Mouse (Mus musculus) lung, adult 2 months (tissue): ENCODE measurements at regions not wholly inside any gene's neighbourhood (a gene's known extent, or its start where the extent isn't known, plus 50 kb on each side); places are given as distances from the start of the nearest gene placed in this dataset.

Experiments used
- DNase-seq: peaks from one replicate; pipeline ENCODE4 v3.0.0; 2022
- H3K4me1 ChIP-seq: fragments of 200-500 bp; 2 replicates; pipeline ENCODE4 v1.6.1; 2011; ENCODE audit warnings: low read length; ENCODE audit not compliant: control insufficient read depth, insufficient read depth
- H3K4me3 ChIP-seq: fragments of 200-500 bp; replicated peaks from 2 replicates; pipeline ENCODE3; 2011; ENCODE audit warnings: low read depth, mild to moderate bottlenecking, control low read depth, low read length; ENCODE audit errors: extremely low read depth
- CTCF ChIP-seq: fragments of 200-500 bp; IDR thresholded peaks from 2 replicates; pipeline ENCODE4 v1.5.1; 2011; ENCODE audit warnings: mild to moderate bottlenecking, low read length, control low read depth; ENCODE audit not compliant: insufficient read depth
- POLR2A ChIP-seq: fragments of 200-500 bp; IDR thresholded peaks from 2 replicates; pipeline ENCODE4 v1.6.1; 2011; ENCODE audit warnings: low read depth, mild to moderate bottlenecking, control low read depth, low read length, borderline replicate concordance; ENCODE audit errors: extremely low read depth
- WGBS: fragments of 180-500 bp; shearing (Covaris S2); methylation state at CpG from one replicate; pipeline ENCODE4 v1.1.7; 2018; 5-methylcytosine and 5-hydroxymethylcytosine counted together

DNA sequence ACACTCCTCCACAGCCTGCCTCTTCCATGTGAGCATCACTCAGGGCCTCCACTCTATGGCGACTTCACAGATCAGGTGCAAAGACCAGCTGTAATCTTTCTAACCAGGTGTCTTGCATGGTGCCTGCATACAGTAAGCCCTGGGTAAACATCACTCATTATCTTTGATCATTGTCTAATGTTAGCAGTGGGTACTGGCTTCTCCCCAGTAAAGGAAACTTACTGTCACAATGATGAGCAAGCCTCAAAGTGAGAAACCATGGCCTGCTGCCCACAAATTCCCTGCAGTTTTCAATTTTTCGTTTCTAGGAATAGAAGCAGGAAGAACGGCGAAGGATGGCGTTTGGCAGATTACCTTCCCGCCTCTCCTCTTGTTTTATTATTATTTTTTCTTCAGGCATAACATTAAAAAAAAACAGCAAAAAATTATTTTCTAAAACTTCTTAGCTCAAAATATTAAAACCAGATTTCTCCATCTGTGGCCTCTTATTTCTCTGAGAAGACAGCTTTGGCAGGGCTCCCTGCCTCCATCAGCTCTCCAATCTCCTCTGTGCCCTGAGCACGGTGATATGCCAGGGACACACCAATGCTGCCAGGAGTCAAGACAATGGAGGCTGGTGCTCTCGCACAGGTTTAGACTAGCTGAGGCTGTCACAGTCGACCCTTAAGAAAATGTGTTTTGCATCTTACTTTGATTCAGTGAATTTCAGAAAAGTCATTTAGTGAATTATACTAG lies 169.2 kb upstream of the Cxcl12 start:
- no peak for TF ChIP-seq POLR2A
- no peak for DNase-seq
- WGBS: 66% methylated on average over 9 of the region's 9 CpGs
- Histone ChIP-seq H3K4me1 (no peaks in the 10 kb centered on the region), H3K4me3 (no peak overlapping the region)

DNA sequence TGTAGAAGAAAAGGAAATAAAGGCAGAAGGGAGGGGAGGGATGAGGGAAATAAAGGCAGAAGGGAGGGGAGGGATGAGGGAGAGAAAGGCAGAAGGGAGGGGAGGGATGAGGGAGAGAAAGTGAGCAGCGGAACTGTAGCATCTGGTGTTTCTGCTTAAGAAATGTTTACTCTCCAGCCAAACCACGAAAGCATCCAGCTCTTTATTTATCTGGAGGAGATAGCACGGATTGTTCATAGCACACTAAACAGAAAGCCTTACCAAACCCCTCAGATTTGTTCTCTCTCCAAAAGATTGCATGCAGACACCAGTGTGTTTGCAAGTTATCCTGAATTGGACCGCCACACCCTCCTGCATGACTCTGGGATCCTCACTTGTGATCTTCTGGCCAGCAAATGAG lies 168.4 kb upstream of the Cxcl12 start:
- Histone ChIP-seq H3K4me3 (no peak overlapping the region), H3K4me1 (no peaks in the 10 kb centered on the region)
- DNase-seq: no peak
- 38% methylated on average over 4 of the region's 4 CpGs for WGBS
- TF ChIP-seq POLR2A (no peak), CTCF (no peak)

DNA sequence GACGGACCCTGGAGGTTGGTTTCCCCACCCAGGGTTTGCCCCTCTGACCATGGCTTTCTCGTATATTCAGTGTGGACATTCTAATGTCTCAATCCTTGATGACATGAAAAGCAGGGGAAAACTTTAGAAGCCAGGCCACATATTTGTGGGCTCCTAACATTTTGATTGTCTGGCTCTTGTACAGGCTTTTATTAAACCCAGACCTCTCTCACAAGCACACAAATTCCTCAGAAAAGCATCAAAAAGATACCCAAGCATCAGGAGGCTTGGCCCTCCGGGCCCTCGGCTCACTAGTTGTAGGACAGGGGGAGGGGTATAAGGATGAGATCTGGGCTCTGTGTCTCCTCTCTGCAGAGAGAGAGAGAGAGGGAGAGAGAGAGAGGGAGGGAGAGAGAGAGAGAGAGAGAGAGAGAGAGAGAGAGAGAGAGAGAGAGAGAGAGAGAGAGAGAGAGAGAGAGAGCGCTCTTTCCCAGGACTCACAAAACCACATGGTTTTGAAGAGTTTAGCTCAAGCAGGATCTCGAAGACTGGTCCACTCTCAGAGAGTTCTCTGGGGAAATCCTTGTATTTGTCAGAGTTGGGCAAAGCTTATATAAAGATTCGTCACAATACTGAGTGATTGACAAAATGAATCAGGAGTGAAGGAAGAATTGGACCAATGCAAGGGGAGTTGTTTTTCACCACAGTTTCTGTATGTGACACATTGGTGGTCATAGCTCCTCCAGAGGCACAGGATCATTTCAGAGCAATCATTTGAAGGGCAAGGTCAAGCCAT lies 167.2 kb upstream of the Cxcl12 start:
- TF ChIP-seq POLR2A: no peak
- no peak for TF ChIP-seq CTCF
- 62% methylated on average over 7 of the region's 7 CpGs for WGBS
- H3K4me3 ChIP-seq: no peak overlapping the region
- DNase-seq: no peak
- H3K4me1 ChIP-seq: no peaks in the 10 kb centered on the region

DNA sequence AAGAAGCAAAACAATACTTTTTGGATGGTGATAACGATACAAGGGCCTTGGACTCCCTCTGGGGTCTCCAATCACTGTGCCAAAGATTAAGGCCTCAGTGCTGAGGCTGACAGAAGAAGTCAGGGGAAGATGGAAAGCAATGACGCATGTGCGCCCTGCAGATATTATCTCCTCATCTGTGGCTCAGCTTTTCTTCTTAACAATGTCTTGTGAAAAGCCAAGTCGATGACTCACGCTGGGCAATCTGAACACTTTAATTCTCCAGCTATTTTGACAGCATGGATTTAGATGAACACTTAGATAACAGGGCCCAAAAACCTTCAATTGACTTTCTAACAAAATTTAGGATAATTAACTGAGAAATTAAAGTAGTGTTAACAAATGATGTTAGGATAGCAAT lies 155.7 kb upstream of the Cxcl12 start:
- no peak for DNase-seq
- 77% methylated on average over 5 of the region's 5 CpGs for WGBS
- Histone ChIP-seq H3K4me3 (no peak overlapping the region), H3K4me1 (no peaks in the 10 kb centered on the region)
- TF ChIP-seq POLR2A (no peak), CTCF (no peak)

DNA sequence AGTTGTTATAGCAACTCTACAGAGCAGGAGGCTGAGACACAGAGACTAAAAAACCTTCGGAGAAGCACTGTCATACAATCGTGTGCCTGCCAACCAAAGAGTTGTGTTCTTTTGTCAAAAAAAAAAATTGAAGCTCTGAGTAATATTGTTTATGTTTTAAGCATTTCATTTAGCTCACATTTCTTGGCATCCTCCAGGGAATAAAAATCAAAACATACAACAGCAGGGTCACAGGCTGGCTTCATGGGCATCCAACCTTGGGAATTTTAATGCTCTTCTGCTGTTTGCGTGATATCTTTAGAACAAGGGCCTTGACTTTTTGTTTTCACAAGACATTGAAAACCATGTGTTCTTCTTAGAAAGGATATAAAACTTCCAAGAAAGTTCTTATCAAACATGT lies 152.9 kb upstream of the Cxcl12 start:
- Histone ChIP-seq H3K4me3 (no peak overlapping the region), H3K4me1 (no peaks in the 10 kb centered on the region)
- no peak for TF ChIP-seq CTCF
- no peak for TF ChIP-seq POLR2A
- DNase-seq: no peak
- 71% methylated on average over 3 of the region's 3 CpGs for WGBS

DNA sequence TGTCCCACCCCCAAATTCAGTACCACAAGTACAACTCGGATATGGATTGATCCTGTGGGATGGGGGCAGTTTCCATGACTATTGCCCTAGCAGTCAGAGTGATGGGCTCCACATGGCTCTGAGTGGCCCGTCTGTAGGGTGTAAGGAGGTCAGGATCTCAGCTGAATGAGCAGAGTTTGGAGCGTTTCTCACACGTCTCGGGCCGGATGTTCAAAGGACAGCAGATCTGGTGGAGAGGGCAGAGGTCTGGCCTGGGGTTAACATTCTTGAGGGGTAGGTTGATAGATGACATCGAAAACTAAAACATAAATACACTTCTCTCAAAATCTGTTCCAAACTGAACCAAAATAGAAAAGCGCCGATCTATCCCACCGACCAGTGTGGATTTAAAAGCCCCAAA lies 146.5 kb upstream of the Cxcl12 start:
- no peak for TF ChIP-seq POLR2A
- no peak for TF ChIP-seq CTCF
- Histone ChIP-seq H3K4me3 (no peak overlapping the region), H3K4me1 (no peaks in the 10 kb centered on the region)
- DNase-seq: no peak
- 29% methylated on average over 10 of the region's 10 CpGs for WGBS

DNA sequence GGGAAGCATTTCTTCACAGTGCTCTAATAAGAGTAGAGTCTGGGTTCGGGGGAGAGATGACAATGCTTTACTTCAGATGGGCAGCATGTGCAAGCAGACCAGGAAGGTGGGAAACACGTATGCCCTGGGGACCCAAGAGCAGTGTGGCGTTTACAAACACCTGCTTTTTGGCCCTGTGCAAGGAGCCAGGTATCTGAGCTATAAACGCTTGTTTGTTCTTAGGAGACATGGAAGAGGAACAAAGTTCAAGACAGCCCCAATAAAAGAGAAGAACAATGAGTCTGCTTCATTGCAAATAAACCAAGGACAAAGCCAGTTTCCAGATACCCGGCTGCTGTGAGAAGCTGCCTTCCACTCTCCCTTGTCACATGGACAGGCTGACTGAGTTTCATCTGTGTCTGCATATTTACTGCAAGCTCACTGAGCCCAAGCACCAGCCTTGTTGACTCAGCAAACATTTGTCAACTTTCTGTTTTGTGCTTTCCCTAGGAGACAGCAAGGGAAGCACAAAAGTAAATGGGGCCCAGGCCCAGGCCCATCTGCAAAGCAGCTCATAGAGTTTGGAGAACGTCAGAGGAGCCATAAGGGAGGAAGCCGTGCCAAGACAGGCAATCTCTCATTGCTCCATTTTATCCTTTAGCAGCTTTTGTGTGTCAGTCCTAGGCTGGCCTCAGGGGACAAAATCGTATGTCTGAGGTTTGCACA lies 136.1 kb upstream of the Cxcl12 start:
- 55% methylated on average over 8 of the region's 8 CpGs for WGBS
- DNase-seq: no peak
- TF ChIP-seq CTCF: no peak
- TF ChIP-seq POLR2A: no peak

DNA sequence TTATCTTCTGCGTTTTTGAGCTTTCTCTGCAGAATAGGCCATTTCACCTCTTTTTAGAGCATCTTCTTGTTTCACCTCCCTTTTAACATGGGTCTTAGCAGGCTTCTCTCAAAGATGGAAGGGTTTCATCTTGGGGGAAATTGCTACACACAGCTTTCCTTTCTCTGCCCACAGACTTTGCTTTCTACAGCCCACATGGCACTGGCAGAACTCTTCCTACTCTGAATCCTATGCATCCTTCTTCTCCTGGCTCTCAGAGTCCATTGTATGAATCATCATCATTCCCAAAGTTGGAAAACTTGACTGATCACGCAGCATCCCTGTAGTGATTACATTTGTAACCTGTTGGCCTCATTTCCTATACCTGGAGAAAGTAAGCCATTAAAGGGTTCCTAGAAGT lies 124.6 kb upstream of the Cxcl12 start:
- no peak overlapping the region for H3K4me3 ChIP-seq
- WGBS: 56% methylated on average over 2 of the region's 2 CpGs
- DNase-seq: no peak
- H3K4me1 ChIP-seq: no peaks in the 10 kb centered on the region
- no peak for TF ChIP-seq POLR2A
- TF ChIP-seq CTCF: no peak

More for the DNA sequence above, 136.1 kb upstream of the Cxcl12 start:
- Histone ChIP-seq H3K4me3 (no peak overlapping the region), H3K4me1 (no peaks in the 10 kb centered on the region)

DNA sequence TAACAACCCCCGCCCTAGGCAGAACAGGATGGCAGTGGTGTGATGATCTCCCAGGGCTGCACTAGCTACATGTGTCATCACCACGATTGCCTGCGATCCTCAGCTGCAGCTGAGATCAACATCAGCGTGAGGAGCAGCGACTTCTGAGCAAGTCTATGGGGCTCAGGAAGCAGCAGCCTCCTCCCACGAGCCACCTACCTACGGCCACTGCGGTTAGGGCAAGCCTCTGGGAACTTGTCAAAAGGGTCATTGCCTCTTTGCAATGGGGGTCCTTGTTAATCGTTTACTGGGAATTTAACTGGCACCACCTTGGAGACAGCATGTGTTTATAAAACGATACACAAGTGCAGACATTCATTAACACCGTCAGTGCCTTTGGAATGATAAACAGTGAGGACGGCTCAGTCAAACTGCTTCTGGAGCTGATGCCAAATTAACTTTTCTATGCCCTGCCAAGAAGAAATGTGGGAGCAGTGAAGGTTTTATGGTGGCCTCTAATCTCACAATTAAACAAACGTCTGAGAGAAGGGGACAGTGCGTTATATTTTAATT lies 118.8 kb upstream of the Cxcl12 start:
- no peak for DNase-seq
- no peak for TF ChIP-seq CTCF
- TF ChIP-seq POLR2A: no peak
- H3K4me1 ChIP-seq: no peaks in the 10 kb centered on the region
- no peak overlapping the region for H3K4me3 ChIP-seq
- WGBS: 30% methylated on average over 14 of the region's 14 CpGs
